In genomic region chr8:87700321-87700720, GRCm38 (mm10) we compare ENCODE assay signal across 12 mouse cellular contexts.
DNase-seq lines count a peak whose midpoint lies in the region; ATAC-seq lines count a peak whose summit lies in the region.
"Had no signal": no experiment of that assay in that cellular context is flagged by ENCODE, and none has a peak within 500 bp of the region (broad histone marks: within the 10 kb centered on the region; RNA-seq: fewer than 3 reads in every experiment).

No protein-coding gene starts in this region.

- peak; percentile 58 for DNase-seq in kidney, postnatal 14 days
- DNase-seq in kidney, adult 18-20 months, result no peak
- peak; percentile 87 for DNase-seq in R1 (ENCODE audit: low read depth, low spot score)
- DNase-seq in embryo, embryonic 10.5 days (ENCODE audit: low spot score), result peak; percentile 49
- DNase-seq in layer of hippocampus, postnatal 14 days (ENCODE audit: low spot score in 2 of 2), result no peak
- no peak for DNase-seq in right cerebral cortex, postnatal 14 days
- DNase-seq: retina, postnatal 1 day had no signal

- peak; percentile 52 for ATAC-seq in megakaryocyte progenitor cell, adult 5-6 weeks (replicated peaks; ENCODE audit: poor library complexity)
- ATAC-seq: forebrain, embryonic 14.5 days; hindbrain, postnatal 0 days; midbrain, embryonic 13.5 days; Patski had no signal

Comparison
In these comparisons a context has a peak if more than half of its experiments do, and no peak if none do; other contexts are left out.
1. DNase-seq: peak in kidney, postnatal 14 days (single experiment), R1 (single experiment) and embryo, embryonic 10.5 days (single experiment); none in kidney, adult 18-20 months (single experiment), layer of hippocampus, postnatal 14 days (0 of 2) and right cerebral cortex, postnatal 14 days (single experiment).